Mouse (Mus musculus) thymus, adult 2 months (tissue): ENCODE measurements at regions not wholly inside any gene's neighbourhood (a gene's known extent, or its start where the extent isn't known, plus 50 kb on each side); places are given as distances from the start of the nearest gene placed in this dataset.

Source experiments
- DNase-seq: peaks from one replicate; pipeline ENCODE4 v3.0.0; 2021
- H3K27ac ChIP-seq: fragments of 200-500 bp; 2 replicates; pipeline ENCODE4 v1.5.1; 2012; ENCODE audit warnings: low read length, control low read depth; ENCODE audit not compliant: control insufficient read depth, insufficient read depth
- H3K27me3 ChIP-seq: fragments of 200-500 bp; 2 replicates; pipeline ENCODE4 v1.6.1; 2012; ENCODE audit warnings: mild to moderate bottlenecking, low read length, moderate library complexity, mixed read lengths; ENCODE audit not compliant: control insufficient read depth, insufficient read depth
- H3K36me3 ChIP-seq: fragments of 200-500 bp; 2 replicates; pipeline ENCODE4 v1.6.1; 2012; ENCODE audit warnings: mild to moderate bottlenecking, low read length, moderate library complexity; ENCODE audit not compliant: control insufficient read depth, insufficient read depth
- H3K4me1 ChIP-seq: fragments of 200-500 bp; replicated peaks from 2 replicates; pipeline ENCODE4 v1.6.1; 2012; ENCODE audit warnings: low read length; ENCODE audit not compliant: control insufficient read depth, insufficient read depth
- H3K4me3 ChIP-seq: fragments of 200-500 bp; 2 replicates; pipeline ENCODE4 v1.5.1; 2012; ENCODE audit warnings: mild to moderate bottlenecking, low read length, control low read depth, moderate library complexity; ENCODE audit not compliant: control insufficient read depth, insufficient read depth
- CTCF ChIP-seq: fragments of 200-500 bp; IDR thresholded peaks from 2 replicates; pipeline ENCODE4 v1.5.1; 2012; ENCODE audit warnings: mild to moderate bottlenecking, control low read depth, low read length, moderate library complexity, borderline replicate concordance; ENCODE audit not compliant: control insufficient read depth, poor library complexity, insufficient read depth; ENCODE audit errors: extremely low read depth
- POLR2A ChIP-seq: fragments of 200-500 bp; IDR thresholded peaks from 2 replicates; pipeline ENCODE4 v1.6.1; 2012; ENCODE audit warnings: mild to moderate bottlenecking, low read length, control low read depth, moderate library complexity; ENCODE audit not compliant: control insufficient read depth, poor library complexity, insufficient read depth; ENCODE audit errors: extremely low read depth
- WGBS: fragments of 180-500 bp; shearing (Covaris S2); methylation state at CpG from one replicate; pipeline ENCODE4 v1.1.7; 2018; 5-methylcytosine and 5-hydroxymethylcytosine counted together

- TF ChIP-seq POLR2A = no peak
- no peak for TF ChIP-seq CTCF
- Histone ChIP-seq H3K4me3 (no peak overlapping the region), H3K36me3 (no peaks in the 10 kb centered on the region), H3K4me1 (no peaks in the 10 kb centered on the region), H3K27me3 (no peaks in the 10 kb centered on the region; the same call in 1 of the 2 replicates), H3K27ac (no peak overlapping the region)
- WGBS = 23% methylated on average over 6 of the region's 6 CpGs
- no peak for DNase-seq
These were observed 79.4 kb upstream of the Lhx1 start for GRCm38 (mm10) chr11:84604781-84605180.

GRCm38 (mm10) chr11:84599267-84599841 is 74.0 kb upstream of the Lhx1 start:
- no peaks in the 10 kb centered on the region for H3K27me3 ChIP-seq
- no peaks in the 10 kb centered on the region for H3K36me3 ChIP-seq
- TF ChIP-seq POLR2A (no peak), CTCF (no peak)
- no peak overlapping the region for H3K4me3 ChIP-seq
- DNase-seq = no peak
- H3K4me1 ChIP-seq = no peaks in the 10 kb centered on the region
- 73% methylated on average over 15 of the region's 15 CpGs for WGBS
- no peak overlapping the region for H3K27ac ChIP-seq

GRCm38 (mm10) chr11:84597572-84598295 is 72.4 kb upstream of the Lhx1 start:
- H3K4me3 ChIP-seq = no peak overlapping the region
- DNase-seq = no peak
- no peaks in the 10 kb centered on the region for H3K27me3 ChIP-seq
- WGBS = 70% methylated on average over 9 of the region's 9 CpGs
- TF ChIP-seq POLR2A (no peak), CTCF (no peak)
- H3K36me3 ChIP-seq = no peaks in the 10 kb centered on the region
- no peak overlapping the region for H3K27ac ChIP-seq
- H3K4me1 ChIP-seq = no peaks in the 10 kb centered on the region

GRCm38 (mm10) chr11:84592715-84593339 is 67.5 kb upstream of the Lhx1 start:
- H3K4me1 ChIP-seq = no peaks in the 10 kb centered on the region
- no peaks in the 10 kb centered on the region for H3K27me3 ChIP-seq
- H3K27ac ChIP-seq = no peak overlapping the region
- 22% methylated on average over 6 of the region's 6 CpGs for WGBS
- H3K4me3 ChIP-seq = no peak overlapping the region
- no peak for DNase-seq
- TF ChIP-seq POLR2A (no peak), CTCF (no peak)
- H3K36me3 ChIP-seq = no peaks in the 10 kb centered on the region

GRCm38 (mm10) chr11:84587107-84587506 is 61.8 kb upstream of the Lhx1 start:
- TF ChIP-seq CTCF = no peak
- TF ChIP-seq POLR2A = no peak
- no peak overlapping the region for H3K27ac ChIP-seq
- WGBS = 59% methylated on average over 14 of the region's 14 CpGs
- H3K36me3 ChIP-seq = no peaks in the 10 kb centered on the region
- H3K27me3 ChIP-seq = no peaks in the 10 kb centered on the region; the same call in 1 of the 2 replicates
- no peaks in the 10 kb centered on the region for H3K4me1 ChIP-seq
- no peak overlapping the region for H3K4me3 ChIP-seq
- DNase-seq = no peak

GRCm38 (mm10) chr11:84585626-84586025 is 60.3 kb upstream of the Lhx1 start:
- H3K27ac ChIP-seq = no peak overlapping the region
- whole genome bisulfite sequencing = 58% methylated on average over 3 of the region's 3 CpGs
- H3K4me3 ChIP-seq = no peak overlapping the region
- H3K36me3 ChIP-seq = no peaks in the 10 kb centered on the region
- no peak for DNase-seq
- H3K4me1 ChIP-seq = no peaks in the 10 kb centered on the region
- H3K27me3 ChIP-seq = no peaks in the 10 kb centered on the region; the same call in 1 of the 2 replicates
- TF ChIP-seq POLR2A (no peak), CTCF (no peak)
